Mouse (Mus musculus): ENCODE data around the gene Psip1. TPM values are rescaled to one million over a fixed set of nuclear protein-coding genes. Genes with fewer than 3 reads are reported as not detected.
A peak's percentile ranks its signal among the peaks of the same experiment; 100 is the strongest.
"Not testable (repeated sequence)": the region's sequence is repeated elsewhere in the genome, so short reads cannot be mapped to it uniquely, and the experiment has no call there.

The Psip1 gene
- polyA plus RNA-seq, 1 experiment from 2014 or later = 75.4 TPM

DNA sequence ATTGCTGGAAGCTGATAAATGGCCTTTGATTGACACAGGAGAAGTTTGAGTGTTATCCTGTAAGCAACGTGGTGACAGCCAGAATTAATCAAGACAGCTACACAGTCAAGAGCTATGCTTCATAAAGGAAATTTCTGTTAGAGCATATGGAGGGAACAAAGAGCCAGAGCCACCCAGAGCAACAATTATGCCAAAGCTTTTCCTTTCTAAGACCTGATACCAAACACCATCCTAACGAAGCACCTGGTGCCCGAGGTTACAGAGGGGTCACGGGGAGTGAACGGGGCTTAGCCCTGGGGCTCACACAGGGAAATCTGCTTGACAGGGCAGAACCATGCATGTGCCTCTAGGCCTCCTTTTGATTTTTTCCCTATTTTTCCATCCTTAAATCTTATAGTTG lies 35.8 kb upstream of the Psip1 start:
- Histone ChIP-seq H3K36me3 (no peaks in the 10 kb centered on the region), H3K4me3 (no peak overlapping the region), H3K27ac (no peak overlapping the region), H3K9ac (no peak overlapping the region), H3K4me2 (no peak overlapping the region), H3K9me3 (replicated peaks) (no peaks in the 10 kb centered on the region), H3K4me1 (replicated peaks) (peaks cover 8% of the 10 kb centered on the region; the same call in 1 of the 2 replicates), H3K27me3 (no peaks in the 10 kb centered on the region)
- WGBS = 46% methylated on average over 5 of the region's 5 CpGs
- ATAC-seq (replicated peaks; ENCODE audit: insufficient number of reproducible peaks, insufficient read depth, low FRiP score, low read depth) = no peak

DNA sequence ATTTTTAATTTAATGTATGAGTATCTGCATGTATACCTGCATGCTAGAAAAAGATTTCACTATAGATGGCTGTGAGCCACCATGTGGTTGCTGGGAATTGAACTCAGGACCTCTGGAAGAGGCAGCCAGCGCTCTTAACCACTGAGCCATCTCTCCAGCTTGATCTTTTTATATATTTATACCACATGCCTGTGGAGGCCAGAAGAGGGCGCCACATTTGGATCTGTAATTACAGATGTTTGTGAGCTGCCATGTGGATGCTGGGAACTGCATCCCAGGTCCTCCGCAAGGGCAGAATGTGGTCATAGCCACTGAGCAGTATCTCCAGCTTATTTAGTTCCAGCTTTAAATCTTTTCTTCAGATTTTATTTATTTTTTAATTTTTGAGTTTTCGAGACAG lies 34.0 kb upstream of the Psip1 start:
- no peaks in the 10 kb centered on the region for H3K27me3 ChIP-seq
- H3K9ac ChIP-seq = no peak overlapping the region
- ATAC-seq (replicated peaks; ENCODE audit: insufficient number of reproducible peaks, insufficient read depth, low FRiP score, low read depth) = no peak
- 82% methylated on average over 4 of the region's 4 CpGs for WGBS
- no peaks in the 10 kb centered on the region for H3K36me3 ChIP-seq
- no peaks in the 10 kb centered on the region for H3K9me3 ChIP-seq (replicated peaks)
- no peak overlapping the region for H3K4me3 ChIP-seq
- peaks cover 4% of the 10 kb centered on the region; the same call in 1 of the 2 replicates for H3K4me1 ChIP-seq (replicated peaks)
- no peak overlapping the region for H3K4me2 ChIP-seq
- no peak overlapping the region for H3K27ac ChIP-seq

DNA sequence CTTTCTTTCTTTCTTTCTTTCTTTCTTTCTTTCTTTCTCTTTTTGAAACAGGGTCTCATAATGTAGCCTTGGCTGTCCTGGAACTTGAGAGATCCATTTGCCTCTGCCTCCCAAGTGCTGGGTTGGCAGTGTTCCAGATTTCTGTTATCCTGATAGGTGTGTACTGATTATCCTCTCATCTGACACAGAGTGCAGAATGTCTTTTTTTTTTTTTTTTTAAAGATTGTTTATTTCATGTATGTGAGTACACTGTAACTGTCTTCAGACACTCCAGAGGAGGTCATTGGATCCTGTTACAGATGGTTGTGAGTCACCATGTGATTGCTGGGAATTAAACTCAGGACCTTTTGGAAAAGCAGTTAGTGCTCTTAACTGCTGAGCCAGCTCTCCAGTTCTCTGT lies 33.5 kb upstream of the Psip1 start:
- no peak for ATAC-seq (replicated peaks; ENCODE audit: insufficient number of reproducible peaks, insufficient read depth, low FRiP score, low read depth)
- Histone ChIP-seq H3K27me3 (no peaks in the 10 kb centered on the region), H3K4me1 (replicated peaks) (peaks cover 4% of the 10 kb centered on the region; the same call in 1 of the 2 replicates), H3K4me3 (no peak overlapping the region), H3K27ac (no peak overlapping the region), H3K4me2 (no peak overlapping the region), H3K36me3 (no peaks in the 10 kb centered on the region), H3K9me3 (replicated peaks) (no peaks in the 10 kb centered on the region), H3K9ac (no peak overlapping the region)

DNA sequence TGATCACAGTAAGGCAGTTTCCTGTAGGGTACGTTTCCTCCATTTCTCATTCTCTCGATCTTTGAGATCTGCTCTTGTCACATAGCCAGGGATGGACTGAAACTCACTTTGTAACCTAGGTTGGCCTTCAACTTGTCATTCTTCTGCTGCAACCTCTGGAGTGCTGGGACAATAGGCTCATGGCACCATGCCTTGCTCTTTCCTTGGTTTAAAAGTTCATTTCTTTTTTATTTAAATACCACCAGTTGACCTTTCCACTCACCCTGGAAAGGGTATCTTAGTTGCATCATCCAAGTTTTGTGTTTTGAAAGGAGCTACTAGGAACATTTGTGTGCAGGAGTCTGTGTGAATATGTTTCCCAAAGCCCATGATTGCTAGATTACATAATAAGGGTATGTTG lies 32.9 kb upstream of the Psip1 start:
- no peaks in the 10 kb centered on the region for H3K27me3 ChIP-seq
- H3K9me3 ChIP-seq (replicated peaks) = no peaks in the 10 kb centered on the region
- H3K4me1 ChIP-seq (replicated peaks) = no peaks in the 10 kb centered on the region
- H3K27ac ChIP-seq = no peak overlapping the region
- H3K4me2 ChIP-seq = no peak overlapping the region
- no peak overlapping the region for H3K9ac ChIP-seq
- ATAC-seq (replicated peaks; ENCODE audit: insufficient number of reproducible peaks, insufficient read depth, low FRiP score, low read depth) = no peak
- WGBS = 72% methylated on average over 2 of the region's 2 CpGs
- H3K36me3 ChIP-seq = no peaks in the 10 kb centered on the region
- H3K4me3 ChIP-seq = no peak overlapping the region

DNA sequence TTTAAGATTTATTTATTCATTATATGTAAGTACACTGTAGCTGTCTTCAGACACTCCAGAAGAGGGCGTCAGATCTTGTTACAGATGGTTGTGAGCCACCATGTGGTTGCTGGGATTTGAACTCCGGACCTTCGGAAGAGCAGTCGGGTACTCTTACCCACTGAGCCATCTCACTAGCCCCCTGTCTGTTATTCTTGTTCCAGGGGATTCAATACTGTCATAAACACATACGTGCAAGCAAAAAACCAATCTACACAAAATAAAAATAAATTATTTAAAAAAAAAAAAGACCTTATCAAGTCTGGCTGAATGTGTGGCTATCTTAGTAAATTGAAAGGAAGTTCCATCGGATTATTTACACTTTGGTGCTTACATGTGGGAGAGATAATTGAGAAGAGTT lies 29.9 kb upstream of the Psip1 start:
- ATAC-seq (replicated peaks; ENCODE audit: insufficient number of reproducible peaks, insufficient read depth, low FRiP score, low read depth); H3K4me3 ChIP-seq; H3K27ac ChIP-seq; H3K4me2 ChIP-seq; H3K9ac ChIP-seq; H3K27me3 ChIP-seq; H3K9me3 ChIP-seq (replicated peaks); H3K4me1 ChIP-seq (replicated peaks); H3K36me3 ChIP-seq: not testable (repeated sequence)
- WGBS = 92% methylated on average over 5 of the region's 6 CpGs

DNA sequence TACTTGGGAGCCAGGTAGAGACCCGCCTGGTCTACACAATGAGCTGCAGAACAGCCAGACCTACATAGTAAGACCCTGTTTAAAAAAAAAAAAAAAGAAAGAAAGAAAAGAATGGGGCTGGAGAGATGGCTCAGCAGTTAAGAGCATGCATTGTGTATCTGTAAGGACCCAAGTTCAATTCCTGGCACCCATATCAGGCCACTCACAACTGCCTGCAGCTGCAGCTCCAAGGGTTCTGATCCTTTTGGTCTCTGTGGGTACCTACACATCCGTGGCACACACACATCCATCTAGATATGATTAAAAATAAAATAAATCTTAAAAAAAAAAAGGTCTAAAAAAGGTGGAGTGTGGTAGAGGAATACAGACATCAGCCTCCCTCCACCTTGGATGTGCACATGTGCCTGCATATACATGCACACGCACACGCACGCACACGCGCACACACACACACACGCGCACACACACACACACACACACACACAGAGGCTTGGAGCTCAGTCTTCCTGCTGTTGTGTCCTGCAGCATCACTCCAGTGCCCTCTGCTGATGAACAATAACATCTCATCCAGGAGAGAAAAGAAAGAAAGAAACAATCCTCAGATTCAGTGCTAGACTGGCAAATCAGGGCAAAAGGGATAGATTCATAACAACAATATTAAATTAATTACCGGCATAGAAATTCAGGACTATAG lies 28.9 kb upstream of the Psip1 start:
- WGBS = 84% methylated on average over 10 of the region's 10 CpGs
- Histone ChIP-seq H3K27me3 (no peaks in the 10 kb centered on the region), H3K9me3 (replicated peaks) (no peaks in the 10 kb centered on the region), H3K4me1 (replicated peaks) (no peaks in the 10 kb centered on the region), H3K9ac (no peak overlapping the region), H3K4me3 (no peak overlapping the region), H3K4me2 (no peak overlapping the region), H3K36me3 (no peaks in the 10 kb centered on the region), H3K27ac (no peak overlapping the region)
- ATAC-seq (replicated peaks; ENCODE audit: insufficient number of reproducible peaks, insufficient read depth, low FRiP score, low read depth) = no peak

DNA sequence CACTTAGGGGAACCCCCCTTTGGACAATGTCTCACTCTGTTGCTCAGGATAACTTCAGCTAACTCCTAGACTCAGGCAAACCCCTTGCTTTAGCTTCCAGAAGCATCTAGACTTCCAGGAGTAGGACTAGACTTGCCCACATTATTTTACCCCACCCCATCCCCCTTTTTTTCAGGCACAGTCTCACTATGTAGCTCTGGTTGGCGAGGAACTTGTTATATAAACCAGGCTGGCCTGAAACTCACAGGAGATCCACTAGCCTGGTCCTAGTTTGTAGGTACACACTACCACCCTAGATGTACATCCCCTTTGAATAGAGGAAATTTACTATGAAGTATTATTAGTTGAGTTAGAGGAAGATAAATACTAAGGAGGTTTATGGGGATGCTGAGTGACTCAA lies 27.9 kb upstream of the Psip1 start:
- H3K27me3 ChIP-seq = no peaks in the 10 kb centered on the region
- H3K4me1 ChIP-seq (replicated peaks) = no peaks in the 10 kb centered on the region
- H3K27ac ChIP-seq = no peak overlapping the region
- no peaks in the 10 kb centered on the region for H3K9me3 ChIP-seq (replicated peaks)
- no peak overlapping the region for H3K4me2 ChIP-seq
- 62% methylated on average over 1 of the region's 1 CpGs for WGBS
- no peaks in the 10 kb centered on the region for H3K36me3 ChIP-seq
- no peak for ATAC-seq (replicated peaks; ENCODE audit: insufficient number of reproducible peaks, insufficient read depth, low FRiP score, low read depth)
- no peak overlapping the region for H3K9ac ChIP-seq
- no peak overlapping the region for H3K4me3 ChIP-seq

DNA sequence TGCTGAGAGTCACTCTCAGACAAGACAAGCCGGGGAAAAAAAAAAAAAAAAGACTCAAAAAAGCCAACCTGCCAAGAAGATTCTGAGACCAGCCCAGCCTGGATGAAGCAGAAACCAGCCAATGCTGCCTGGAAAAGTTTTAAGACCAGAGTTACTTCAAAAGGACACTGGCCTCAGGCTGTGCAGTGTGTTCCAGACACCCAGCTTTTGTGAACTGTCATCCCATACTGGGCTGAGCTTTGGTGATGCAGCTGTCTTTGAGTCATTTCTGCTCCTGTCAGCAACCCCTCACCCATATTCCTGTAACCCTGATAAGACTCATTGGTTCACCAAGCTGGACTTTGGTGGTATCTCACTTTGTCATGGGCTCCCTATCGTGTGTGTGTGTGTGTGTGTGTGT lies 26.4 kb upstream of the Psip1 start:
- H3K36me3 ChIP-seq = no peaks in the 10 kb centered on the region
- no peak for ATAC-seq (replicated peaks; ENCODE audit: insufficient number of reproducible peaks, insufficient read depth, low FRiP score, low read depth)
- no peaks in the 10 kb centered on the region for H3K27me3 ChIP-seq
- no peaks in the 10 kb centered on the region for H3K4me1 ChIP-seq (replicated peaks)
- H3K9ac ChIP-seq = no peak overlapping the region
- H3K4me3 ChIP-seq = no peak overlapping the region
- 44% methylated on average over 2 of the region's 2 CpGs for WGBS
- no peak overlapping the region for H3K27ac ChIP-seq
- no peaks in the 10 kb centered on the region for H3K9me3 ChIP-seq (replicated peaks)
- no peak overlapping the region for H3K4me2 ChIP-seq

DNA sequence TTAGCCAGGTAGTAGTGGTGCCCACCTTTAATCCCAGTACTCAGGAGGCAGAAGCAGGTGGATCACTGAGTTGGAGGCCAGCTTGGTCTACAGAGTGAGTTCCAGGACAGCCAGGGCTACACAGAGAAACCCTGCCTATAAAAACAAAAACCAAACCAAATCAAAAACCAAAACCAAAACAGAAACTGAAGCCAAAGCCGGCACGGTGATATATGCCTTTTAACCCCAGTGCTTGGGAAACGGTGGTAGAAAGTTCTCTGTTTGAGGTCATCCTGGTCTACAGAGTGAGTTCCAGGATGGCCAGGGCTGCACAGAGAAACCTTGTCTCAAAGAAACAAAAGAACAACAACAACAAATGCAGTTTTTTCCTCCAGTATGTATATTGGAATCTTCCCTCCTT lies 26.0 kb upstream of the Psip1 start:
- Histone ChIP-seq H3K9me3 (replicated peaks) (no peaks in the 10 kb centered on the region), H3K36me3 (no peaks in the 10 kb centered on the region), H3K4me2 (no peak overlapping the region), H3K9ac (no peak overlapping the region), H3K4me1 (replicated peaks) (no peaks in the 10 kb centered on the region), H3K27me3 (no peaks in the 10 kb centered on the region), H3K27ac (no peak overlapping the region), H3K4me3 (no peak overlapping the region)
- 87% methylated on average over 3 of the region's 3 CpGs for WGBS
- ATAC-seq (replicated peaks; ENCODE audit: insufficient number of reproducible peaks, insufficient read depth, low FRiP score, low read depth) = no peak

DNA sequence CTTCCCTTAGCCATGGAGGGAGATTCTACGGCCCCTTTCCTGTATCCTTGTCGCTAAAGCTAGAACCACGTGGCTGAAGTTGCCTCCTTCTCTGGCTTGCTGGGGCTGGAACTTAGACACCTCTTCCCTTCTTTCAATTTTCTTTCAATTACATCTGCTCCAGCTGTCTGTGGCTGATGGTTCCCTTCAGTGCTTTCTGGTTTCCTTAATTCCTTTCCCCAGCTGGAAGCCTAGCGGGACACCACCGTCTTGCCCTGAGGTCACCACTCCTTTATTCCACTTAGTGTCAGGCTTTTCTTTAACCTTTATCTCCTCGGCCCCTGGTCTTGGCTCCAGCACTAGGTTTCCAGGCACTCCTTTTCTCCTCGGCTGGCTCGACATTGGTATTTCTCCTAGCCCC lies 24.8 kb upstream of the Psip1 start:
- H3K4me3 ChIP-seq = no peak overlapping the region
- ATAC-seq (replicated peaks; ENCODE audit: insufficient number of reproducible peaks, insufficient read depth, low FRiP score, low read depth) = no peak
- no peak overlapping the region for H3K9ac ChIP-seq
- no peaks in the 10 kb centered on the region for H3K9me3 ChIP-seq (replicated peaks)
- H3K4me1 ChIP-seq (replicated peaks) = no peaks in the 10 kb centered on the region
- H3K4me2 ChIP-seq = no peak overlapping the region
- H3K36me3 ChIP-seq = no peaks in the 10 kb centered on the region
- no peak overlapping the region for H3K27ac ChIP-seq
- 57% methylated on average over 8 of the region's 8 CpGs for WGBS
- H3K27me3 ChIP-seq = no peaks in the 10 kb centered on the region

DNA sequence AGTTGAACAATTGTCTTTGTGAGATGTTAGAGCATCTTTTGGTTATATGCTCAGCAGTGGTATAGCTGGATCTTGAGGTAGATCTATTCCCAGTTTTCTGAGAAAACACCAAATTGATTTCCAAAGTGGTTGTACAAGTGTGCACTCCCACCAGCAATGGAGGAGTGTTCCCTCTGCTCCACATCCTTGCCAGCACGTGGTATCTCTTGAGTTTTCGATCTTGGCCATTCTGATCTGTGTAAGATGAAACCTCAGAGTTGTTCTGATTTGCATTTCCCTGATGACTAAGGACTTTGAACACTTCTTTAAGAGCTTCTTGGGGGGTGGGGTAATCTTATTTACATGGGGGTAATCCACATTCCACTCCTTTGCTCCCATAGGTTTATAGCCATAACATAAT lies 23.3 kb upstream of the Psip1 start:
- Histone ChIP-seq H3K4me3 (no peak overlapping the region), H3K27me3 (no peaks in the 10 kb centered on the region), H3K27ac (no peak overlapping the region), H3K9me3 (replicated peaks) (no peaks in the 10 kb centered on the region), H3K4me2 (no peak overlapping the region), H3K4me1 (replicated peaks) (no peaks in the 10 kb centered on the region), H3K9ac (no peak overlapping the region), H3K36me3 (no peaks in the 10 kb centered on the region)
- WGBS = 38% methylated on average over 2 of the region's 2 CpGs
- ATAC-seq (replicated peaks; ENCODE audit: insufficient number of reproducible peaks, insufficient read depth, low FRiP score, low read depth) = no peak

DNA sequence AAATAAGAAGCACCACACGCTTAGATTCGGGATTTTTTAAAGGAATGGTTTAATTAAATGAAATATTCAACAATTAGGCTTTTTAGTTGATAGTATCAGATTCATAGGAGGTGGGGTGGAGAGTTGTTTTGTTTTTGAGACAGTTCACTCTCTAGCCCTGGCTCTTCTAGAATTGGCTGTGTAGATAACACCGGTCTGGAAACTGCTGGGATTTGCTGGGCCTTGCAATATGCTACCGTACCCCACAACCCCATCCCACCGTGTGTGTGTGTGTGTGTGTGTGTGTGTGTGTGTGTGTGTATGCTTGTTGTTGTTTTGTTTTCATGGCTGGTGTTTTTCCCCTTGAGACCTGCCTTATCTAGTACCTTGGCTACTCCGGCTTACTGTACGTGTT lies 14.8 kb upstream of the Psip1 start:
- Histone ChIP-seq H3K4me1 (replicated peaks) (peaks cover 3% of the 10 kb centered on the region; the same call in 1 of the 2 replicates), H3K27ac (no peak overlapping the region), H3K9me3 (replicated peaks) (no peaks in the 10 kb centered on the region), H3K9ac (no peak overlapping the region), H3K4me3 (no peak overlapping the region), H3K27me3 (no peaks in the 10 kb centered on the region), H3K4me2 (peak overlapping the region; percentile 60), H3K36me3 (no peaks in the 10 kb centered on the region)
- ATAC-seq (replicated peaks; ENCODE audit: insufficient number of reproducible peaks, insufficient read depth, low FRiP score, low read depth) = no peak
- WGBS = 36% methylated on average over 7 of the region's 7 CpGs

Measured in heart, embryonic 15.5 days (tissue).